Mouse (Mus musculus) layer of hippocampus, postnatal 14 days (tissue): ENCODE measurements around the gene Lyz2. TPM values are rescaled to one million over a fixed set of nuclear protein-coding genes. Genes with fewer than 3 reads are reported as not detected.
A peak's percentile ranks its signal among the peaks of the same experiment; 100 is the strongest.
"Not testable (repeated sequence)": the region's sequence is repeated elsewhere in the genome, so short reads cannot be mapped to it uniquely, and the experiment has no call there.

Experiments used
- DNase-seq, 2 experiments: peaks; one replicate each; pipeline ENCODE4 v3.0.0; 2021 to 2022; ENCODE audit warnings: low spot score in 2 of 2, mixed read lengths in 1 of 2
- total RNA-seq, 2 experiments: library from RNA; stranded (reverse); gene quantifications; 2 replicates each; pipeline ENCODE4 v1.2.3; 2021

Gene Lyz2
- total RNA-seq, 2 experiments from 2014 or later = 7.3 to 7.9 TPM

- not testable (repeated sequence) for DNase-seq
These were observed 3.5 kb upstream of the Lyz2 start for GRCm38 (mm10) chr10:117285584-117285983.

DNA sequence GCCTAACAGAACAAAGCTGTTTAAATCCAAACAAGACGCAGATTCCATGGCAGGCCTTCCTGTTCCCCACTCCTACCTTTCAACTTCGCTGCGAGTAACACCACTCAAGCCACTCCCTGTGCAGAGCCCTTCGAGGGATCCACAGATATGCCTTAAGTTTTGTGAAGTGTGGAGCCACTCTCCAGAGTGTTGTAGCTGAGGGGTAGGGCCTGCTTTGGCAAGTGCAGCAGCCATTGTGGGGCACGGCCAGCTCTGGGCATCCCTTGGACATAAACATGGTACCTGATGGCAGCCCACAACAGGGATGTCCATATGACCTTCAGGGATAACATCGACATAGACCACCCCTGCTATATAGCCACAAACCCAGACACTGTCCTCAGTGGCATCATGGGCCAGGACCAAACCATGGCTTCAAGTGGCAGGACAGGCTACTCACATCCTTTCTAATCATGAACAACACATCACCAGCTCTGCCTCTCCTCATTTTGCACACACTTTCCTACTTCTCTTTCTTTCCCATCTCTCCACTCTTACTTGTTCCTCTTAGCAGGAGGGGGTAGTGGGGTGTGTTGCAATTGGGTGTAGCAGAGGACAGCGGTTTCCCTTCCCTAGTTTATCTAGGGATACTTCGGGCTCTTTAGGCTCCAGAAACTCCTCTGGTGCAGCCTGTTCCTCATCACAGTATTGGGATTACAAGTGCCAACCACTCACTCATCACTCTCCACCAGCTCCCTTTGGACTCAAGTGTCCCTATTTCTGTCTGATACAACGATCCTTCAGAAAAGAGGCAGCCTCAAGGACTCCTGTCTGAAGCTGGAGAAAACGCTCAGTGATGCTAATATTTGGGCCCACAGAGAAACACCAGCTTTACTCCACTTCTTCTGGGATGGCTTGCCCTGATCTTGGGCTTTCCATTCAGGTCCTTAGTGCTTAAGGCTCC, 2.7 kb upstream of the Lyz2 start:
- no peak for DNase-seq

DNA sequence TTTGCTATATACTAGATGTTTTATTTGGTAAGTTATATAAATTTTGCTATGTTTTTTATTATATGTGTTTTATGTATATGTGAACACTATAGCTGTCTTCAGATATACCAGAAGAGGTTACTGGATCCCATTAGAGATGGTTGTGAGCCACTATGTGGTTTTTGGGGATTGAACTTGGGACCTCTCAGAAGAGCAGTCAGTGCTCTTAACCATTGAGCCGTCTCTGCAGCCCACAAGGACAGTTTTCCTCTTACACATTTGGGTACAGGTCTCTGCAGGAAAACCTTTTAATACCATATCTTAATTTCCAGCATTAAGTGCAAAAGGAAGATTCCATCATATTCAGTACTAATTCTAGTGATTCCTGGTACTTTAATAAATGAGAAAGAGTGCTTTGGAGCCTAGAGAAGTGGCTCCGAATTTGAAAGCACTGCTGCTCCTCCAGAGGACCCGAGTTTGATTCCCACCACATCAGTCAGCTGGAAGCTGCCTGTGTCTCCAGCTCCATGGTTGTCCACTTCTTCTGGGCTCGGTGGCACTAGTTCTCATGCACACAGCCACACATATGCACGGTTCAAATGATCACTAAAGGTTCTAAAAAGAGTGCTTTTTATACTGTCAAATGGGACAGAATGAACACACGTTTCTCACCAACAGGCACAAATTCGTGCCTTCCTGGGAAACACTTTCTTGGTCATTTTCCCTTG, 1.9 kb upstream of the Lyz2 start:
- DNase-seq = no peak

DNA sequence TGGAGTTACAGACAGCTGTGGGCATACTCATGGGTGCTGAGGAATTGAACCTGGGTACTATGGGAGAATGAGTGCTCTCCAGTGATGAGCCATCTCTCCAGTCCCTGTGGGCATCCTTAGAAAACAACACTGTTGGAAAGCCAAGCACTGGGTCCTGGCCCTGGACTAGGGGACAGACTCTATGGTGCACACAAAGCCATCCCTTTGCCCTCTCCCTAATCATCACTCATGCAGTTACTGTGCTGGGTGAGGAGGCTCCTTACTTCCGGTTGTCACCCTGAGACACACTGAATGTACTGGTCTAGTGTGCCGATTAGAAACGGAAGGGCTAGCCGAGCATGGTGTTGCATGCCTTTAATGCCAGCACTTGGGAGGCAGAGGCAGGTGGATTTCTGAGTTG, 1.1 kb upstream of the Lyz2 start:
- DNase-seq = not testable (repeated sequence)

DNA sequence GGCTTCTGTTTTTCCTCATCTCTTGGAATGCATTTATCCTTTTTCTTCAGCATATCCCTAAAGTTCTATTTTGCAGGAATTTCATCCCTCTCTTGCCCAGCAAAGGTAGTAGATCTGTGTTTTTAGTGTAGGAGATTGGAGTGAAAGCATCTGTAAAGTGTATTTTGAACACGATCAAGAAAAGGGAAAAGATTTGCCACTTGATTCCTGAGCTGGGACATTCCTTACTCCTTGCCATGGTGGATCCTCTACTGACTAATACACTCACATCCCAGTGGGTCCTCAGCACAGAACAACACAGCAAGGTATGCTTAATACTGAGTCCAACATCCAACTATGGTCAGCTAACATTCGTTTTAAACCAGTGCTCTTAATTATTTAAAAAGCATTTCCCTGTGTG, 430 bp upstream of the Lyz2 start:
- DNase-seq = no peak

DNA sequence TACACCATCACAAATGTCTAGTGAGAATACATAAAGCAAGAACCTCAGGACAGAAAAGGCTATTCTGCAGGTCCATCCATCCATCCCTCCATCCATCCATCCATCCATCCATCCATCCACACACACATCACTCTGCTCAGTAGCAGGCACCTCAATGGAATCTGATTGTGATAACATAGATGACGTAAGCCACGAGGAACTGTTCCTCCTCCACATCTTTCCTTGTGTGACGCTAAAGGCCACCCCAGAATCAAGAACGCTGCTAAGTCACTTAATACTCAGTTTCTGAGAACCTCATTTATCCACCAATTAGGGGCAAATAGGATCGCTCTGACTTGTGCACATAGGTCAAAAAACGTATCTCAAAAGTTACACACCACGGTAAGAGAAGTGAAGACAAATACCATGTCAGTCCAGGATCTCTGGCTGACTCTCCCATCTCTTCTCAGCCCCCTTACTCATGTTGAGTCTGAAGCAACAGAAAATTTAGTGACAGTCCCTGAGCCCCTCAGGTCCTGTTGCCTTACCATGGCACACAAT, 670 bp downstream of the Lyz2 start:
- no peak for DNase-seq

DNA sequence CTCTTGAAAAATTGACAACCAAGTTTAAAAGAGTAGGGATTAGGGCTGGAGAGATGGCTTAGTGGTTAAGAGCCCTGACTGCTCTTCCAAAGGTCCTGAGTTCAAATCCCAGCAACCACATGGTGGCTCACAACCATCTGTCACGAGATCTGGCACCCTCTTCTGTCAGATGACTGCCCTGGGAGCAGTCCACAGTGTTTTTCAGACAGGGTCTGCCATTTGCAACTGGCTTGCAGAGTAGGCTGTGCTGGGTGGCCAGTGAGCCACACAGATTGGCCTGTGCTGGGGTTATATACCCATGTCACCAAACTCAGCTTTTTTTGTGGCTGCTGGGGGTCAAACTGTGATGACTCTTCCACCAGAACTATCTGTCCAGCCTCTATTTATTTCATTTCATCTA, 2.1 kb downstream of the Lyz2 start:
- no peak for DNase-seq

DNA sequence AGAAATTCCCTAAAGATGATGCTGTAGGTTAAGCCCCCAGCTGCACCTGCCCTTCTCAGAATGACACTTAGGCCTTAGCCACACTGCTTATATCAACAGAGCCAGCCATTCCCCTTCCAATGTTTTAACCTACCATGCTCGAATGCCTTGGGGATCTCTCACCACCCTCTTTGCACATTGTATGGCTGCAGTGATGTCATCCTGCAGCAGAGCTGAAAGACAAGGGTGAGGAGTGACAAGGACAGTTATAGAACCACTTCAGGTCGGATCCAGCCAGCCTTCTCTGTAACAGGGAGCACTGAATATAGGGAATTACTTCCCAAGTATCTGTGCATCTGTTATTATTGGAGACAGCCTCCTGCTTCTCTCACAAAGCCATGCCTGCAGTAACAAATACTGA, 3.6 kb downstream of the Lyz2 start:
- DNase-seq = not testable (repeated sequence)

DNA sequence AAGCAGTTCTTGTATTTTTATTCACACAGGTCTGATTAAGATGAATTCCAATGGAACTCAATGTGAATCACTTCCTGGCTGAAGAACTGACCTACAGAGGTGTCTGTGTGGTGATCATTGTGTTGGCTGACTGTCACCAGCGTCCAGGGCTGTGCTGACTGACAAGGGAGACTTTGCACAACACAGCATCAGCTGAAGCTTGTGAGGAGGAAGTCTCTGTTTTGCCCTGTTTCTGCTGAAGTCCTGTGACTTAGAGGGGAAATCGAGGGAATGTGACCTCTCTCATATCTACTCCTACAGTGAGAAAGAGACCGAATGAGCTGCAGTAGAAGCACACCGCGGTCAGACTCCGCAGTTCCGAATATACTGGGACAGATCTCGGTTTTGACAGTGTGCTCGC, 4.3 kb downstream of the Lyz2 start:
- peak; percentile 6 to 10 for DNase-seq

DNA sequence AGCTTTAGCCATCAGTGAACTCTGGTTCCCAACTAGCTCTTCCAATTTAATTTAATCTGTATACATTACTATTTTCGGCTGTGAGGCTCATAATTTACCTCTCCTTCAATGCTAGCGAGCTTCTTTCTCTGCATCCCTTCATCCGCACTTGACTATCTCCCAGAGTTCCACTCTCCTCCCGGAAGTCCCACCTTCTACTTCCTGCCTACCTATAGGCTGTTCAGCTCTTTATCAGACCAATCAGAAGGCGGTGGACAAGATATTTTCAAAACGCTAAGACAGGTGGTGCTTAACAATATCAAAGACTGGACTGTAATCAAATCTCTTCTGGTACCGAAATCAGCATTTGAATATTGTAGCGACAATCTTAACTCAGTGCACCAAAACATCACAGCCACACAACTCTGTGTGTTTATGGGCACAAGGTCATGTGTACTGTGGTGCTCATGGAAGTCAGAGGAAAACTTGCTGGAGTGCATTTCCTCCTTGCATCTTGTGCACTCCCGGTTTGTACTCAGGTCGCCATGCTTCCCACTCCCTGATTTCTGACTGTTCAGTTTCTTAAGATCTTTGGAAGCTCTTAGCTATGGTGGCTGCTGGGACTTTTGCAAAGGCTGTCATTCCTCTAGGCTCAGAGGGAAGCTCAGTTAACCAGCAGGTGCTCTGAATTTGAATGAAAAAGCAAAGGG, 6.3 kb downstream of the Lyz2 start:
- no peak for DNase-seq

- DNase-seq = not testable (repeated sequence)
These were observed 7.5 kb downstream of the Lyz2 start for GRCm38 (mm10) chr10:117274645-117275044.

- DNase-seq = no peak
These were observed 10.1 kb downstream of the Lyz2 start for GRCm38 (mm10) chr10:117272023-117272422.

- no peak for DNase-seq
These were observed 22.3 kb downstream of the Lyz2 start for GRCm38 (mm10) chr10:117259870-117260269.

DNA sequence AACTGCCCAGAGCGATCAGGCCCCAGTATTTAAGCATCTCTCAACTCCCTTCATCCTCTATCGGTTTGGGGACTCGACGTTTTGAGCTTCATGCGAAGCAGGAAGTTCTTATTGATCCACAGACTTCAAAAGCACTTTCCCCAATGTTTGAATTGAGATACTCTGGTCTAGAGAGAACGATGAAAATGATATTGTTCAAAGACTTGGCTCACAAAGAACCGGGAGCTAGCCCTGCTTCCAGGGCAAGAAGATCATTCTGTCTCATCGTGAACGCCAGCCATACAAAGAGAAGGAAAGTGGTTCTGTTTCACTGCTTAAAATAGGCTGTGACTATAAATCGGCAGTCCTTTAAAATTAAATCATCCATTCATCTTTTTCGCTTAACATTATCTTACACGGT, 43.5 kb downstream of the Lyz2 start, which contains the start of gene 9530003J23Rik:
Gene 9530003J23Rik (minus strand): TSS at position 101 of the 400 bp plus-strand sequence.
- no peak for DNase-seq

- DNase-seq = no peak
These were observed 46.3 kb downstream of the Lyz2 start for GRCm38 (mm10) chr10:117235866-117236265.

- no peak for DNase-seq
These were observed 47.3 kb downstream of the Lyz2 start for GRCm38 (mm10) chr10:117234825-117235224.

DNA sequence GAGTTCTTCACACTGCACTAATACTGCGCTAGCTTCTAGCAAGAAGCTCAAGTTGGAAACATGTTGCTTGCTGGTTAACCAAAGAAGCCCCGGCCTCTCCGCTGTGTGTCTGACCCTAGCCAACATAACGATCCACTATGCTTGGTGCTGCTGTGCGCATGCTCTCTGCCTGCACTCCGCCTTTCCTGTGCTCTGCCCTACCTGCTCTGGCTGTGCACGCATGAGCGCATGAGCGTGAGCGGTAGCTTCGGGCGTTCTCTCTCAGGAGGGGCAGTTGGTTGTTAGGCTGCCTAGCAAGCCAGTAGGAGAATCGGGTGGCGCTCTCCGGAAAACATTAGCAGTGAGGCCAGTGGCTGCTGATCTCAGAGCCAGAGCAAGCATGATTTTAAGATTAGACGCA, 52.3 kb downstream of the Lyz2 start:
- no peak for DNase-seq
